Mouse (Mus musculus): ENCODE data around the gene Foxc1. TPM values are rescaled to one million over a fixed set of nuclear protein-coding genes. Genes with fewer than 3 reads are reported as not detected.

Gene Foxc1
- polyA plus RNA-seq, 1 experiment from 2014 or later: 0.75 TPM

DNA sequence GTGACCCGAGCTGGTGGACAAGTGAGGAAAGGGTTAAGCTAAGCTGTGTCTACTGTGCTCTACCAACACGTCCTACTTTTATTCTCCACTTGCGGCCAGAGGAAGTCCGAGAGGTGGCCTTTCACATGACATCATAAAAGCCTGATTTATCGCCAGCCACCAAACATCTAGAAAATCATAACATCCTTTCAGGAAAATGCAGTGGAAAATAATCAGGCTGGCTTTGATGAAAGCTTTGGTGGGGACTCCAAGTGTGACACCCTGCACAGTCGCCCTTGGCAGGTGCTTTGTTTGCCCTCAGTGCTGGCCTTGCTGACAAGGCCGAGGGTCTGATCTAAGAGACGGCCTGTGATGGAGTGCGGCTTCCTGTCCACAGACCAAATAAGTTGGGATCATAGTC lies 23.9 kb downstream of the Foxc1 start:
- no peak for DNase-seq (ENCODE audit: low spot score)

DNA sequence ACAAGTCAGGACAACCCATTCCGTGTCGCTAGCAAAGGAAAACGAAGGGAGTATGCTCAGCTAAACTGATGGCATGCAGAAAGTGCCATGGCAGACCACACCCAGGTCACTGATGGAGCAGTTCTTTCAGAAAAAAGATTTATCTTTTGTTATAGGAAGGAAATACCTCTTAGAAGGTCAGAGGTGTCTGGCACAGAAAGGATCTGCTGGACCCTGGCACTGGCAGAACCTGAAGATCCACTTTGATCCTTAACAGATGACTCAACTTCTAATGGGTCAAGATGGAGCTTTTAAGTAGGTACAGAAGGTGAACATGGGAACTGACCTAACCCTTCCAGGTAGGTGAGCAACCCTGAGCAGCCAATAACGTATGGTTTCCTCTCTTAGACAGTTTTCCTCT lies 29.4 kb downstream of the Foxc1 start:
- no peak for DNase-seq (ENCODE audit: low spot score)

DNA sequence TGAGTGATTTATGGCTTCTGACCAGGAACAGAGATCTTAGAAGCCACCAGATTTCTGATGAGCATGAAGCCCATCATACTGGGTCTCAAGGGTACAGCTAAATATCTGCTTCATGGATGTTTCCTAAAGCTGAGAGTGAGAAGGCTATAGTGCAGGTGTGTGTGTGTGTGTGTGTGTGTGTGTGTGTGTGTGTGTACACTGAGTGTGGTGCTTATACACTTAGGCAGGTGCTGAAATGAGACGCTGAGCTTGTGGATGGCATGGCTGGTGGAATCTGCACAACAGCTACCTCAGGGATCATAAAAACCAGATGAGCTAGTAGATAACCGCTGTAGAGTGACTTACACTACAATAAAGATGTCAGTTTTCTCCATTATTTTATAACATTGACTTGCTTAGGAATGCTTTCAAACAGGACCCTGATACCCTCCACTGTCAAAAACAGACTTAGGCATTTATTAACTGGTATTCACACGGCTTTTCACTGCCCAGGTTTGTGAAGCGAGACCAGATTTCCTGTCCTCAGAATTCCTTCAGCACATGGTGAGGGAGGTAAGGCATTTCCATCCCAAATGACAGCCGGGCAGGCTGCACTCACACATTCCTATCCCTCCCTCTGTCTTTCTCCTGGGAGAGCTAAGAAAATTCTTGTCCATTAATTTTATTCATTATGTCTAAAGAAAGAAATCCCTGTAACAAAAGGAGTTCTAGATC lies 43.0 kb downstream of the Foxc1 start:
- DNase-seq (ENCODE audit: low spot score): no peak

DNA sequence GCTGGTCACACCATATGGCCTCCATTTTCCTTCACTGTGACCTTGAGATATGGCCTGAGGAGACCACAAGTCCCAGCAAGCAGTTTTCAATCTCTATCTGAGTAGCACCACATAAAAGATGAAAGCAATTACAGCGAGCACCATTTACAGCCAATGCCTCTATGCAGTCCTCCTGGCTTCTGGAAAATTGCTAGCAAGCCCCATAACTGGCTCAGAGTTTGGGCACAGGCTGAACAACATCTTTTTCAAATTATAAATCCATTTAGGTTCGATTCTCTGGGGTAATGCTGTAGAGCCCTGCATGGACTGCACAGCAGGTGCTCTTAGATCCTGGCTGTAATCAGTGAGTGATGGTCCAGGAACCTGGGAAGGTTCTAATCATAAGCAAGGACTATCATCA lies 47.1 kb downstream of the Foxc1 start:
- DNase-seq (ENCODE audit: low spot score): no peak

DNA sequence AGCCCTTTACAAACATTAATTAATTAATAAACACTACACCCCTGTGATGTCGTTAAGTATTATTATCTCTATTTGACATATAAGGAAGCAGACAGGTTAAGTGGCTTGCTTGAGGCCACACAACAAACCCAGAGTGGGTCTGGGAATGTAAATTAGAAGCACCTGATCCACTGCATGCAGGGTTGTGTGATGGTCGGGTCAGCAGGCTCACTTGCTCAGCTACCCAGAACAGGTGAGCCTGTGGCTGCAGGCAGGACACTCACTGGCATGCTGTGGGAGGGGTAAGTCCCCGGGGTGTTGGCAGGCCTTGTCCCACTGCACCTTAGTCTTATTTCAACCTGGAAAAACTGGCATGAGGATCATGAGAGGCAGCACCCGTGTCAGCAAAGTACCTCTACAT lies 47.6 kb downstream of the Foxc1 start:
- no peak for DNase-seq (ENCODE audit: low spot score)

DNA sequence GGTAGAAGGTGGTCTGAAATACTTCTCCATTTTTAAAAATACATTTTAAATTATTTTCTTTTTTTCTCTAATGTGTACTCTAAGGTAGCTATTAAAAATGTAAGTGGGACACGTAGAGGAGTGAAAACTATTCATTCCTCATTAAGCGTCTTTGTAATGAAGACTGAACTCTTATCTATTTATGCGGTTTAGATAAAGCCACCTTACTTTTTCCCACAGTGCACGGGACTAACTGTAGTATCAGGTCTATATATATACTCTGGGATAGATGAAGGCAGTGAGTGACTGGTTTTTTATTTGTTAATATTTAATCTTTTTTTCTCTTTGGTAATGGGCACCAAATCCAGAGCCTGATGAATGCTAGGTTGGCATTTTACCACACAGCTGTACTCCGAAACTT lies 53.8 kb downstream of the Foxc1 start:
- no peak for DNase-seq (ENCODE audit: low spot score)

Other genes with a start within 250 kb of the Foxc1 start
- not detected in 2 replicates for gene A530084C06Rik, start 247.3 kb upstream of the Foxc1 start, polyA plus RNA-seq (2015; fragmentation: Nextera tagmentation; extraction: Ambion mirVana)
- not detected in 2 replicates for gene Foxf2, start 180.8 kb upstream of the Foxc1 start, polyA plus RNA-seq (2015; fragmentation: Nextera tagmentation; extraction: Ambion mirVana)

All from thymus, postnatal 0 days (tissue).